Mouse (Mus musculus) hindbrain, embryonic 12.5 days (tissue): ENCODE results near the gene Polr2e. TPM values are rescaled to one million over a fixed set of nuclear protein-coding genes. Genes with fewer than 3 reads are reported as not detected.

ENCODE experiments used
- ATAC-seq: fragments of 200-750 bp; cut with Nextera tagmentation; 2 replicates; pipeline ENCODE4 v1.8.0; 2017; ENCODE audit warnings: moderate TSS enrichment; ENCODE audit not compliant: low FRiP score
- H3K27ac ChIP-seq: fragments of 300-500 bp; sonication (generic); 2 replicates; pipeline ENCODE4 v1.5.1; 2016; ENCODE audit warnings: mild to moderate bottlenecking
- H3K27me3 ChIP-seq: fragments of 300-500 bp; sonication (generic); 2 replicates; pipeline ENCODE4 v1.6.1; 2016; ENCODE audit warnings: mild to moderate bottlenecking
- H3K36me3 ChIP-seq: fragments of 300-500 bp; sonication (generic); 2 replicates; pipeline ENCODE4 v1.6.1; 2016; ENCODE audit warnings: mild to moderate bottlenecking
- H3K4me1 ChIP-seq: fragments of 300-500 bp; sonication (generic); 2 replicates; pipeline ENCODE4 v1.6.1; 2016
- H3K4me2 ChIP-seq: fragments of 300-500 bp; sonication (generic); replicated peaks from 2 replicates; pipeline ENCODE4 v1.6.1; 2016; ENCODE audit warnings: mild to moderate bottlenecking
- H3K4me3 ChIP-seq: fragments of 300-500 bp; sonication (generic); 2 replicates; pipeline ENCODE4 v1.5.1; 2016; ENCODE audit warnings: mild to moderate bottlenecking
- H3K9ac ChIP-seq: fragments of 300-500 bp; sonication (generic); 2 replicates; pipeline ENCODE4 v1.6.1; 2016; ENCODE audit warnings: mild to moderate bottlenecking, moderate library complexity
- H3K9me3 ChIP-seq: fragments of 300-500 bp; sonication (generic); replicated peaks from 2 replicates; pipeline ENCODE4 v1.6.1; 2016; ENCODE audit warnings: mild to moderate bottlenecking
- WGBS: fragments of 180-500 bp; shearing (Covaris S2); methylation state at CpG from one replicate; pipeline ENCODE4 v1.1.7; 2016; 5-methylcytosine and 5-hydroxymethylcytosine counted together
- polyA plus RNA-seq: library from polyadenylated mRNA; unstranded; fragments of >200 nt; fragmentation: Nextera tagmentation; extraction: Ambion mirVana; gene quantifications from 2 replicates; pipeline ENCODE4 v1.2.1, GENCODE M21; 2016

Polr2e gene
- polyA plus RNA-seq, 1 experiment from 2014 or later, result 171 TPM

DNA sequence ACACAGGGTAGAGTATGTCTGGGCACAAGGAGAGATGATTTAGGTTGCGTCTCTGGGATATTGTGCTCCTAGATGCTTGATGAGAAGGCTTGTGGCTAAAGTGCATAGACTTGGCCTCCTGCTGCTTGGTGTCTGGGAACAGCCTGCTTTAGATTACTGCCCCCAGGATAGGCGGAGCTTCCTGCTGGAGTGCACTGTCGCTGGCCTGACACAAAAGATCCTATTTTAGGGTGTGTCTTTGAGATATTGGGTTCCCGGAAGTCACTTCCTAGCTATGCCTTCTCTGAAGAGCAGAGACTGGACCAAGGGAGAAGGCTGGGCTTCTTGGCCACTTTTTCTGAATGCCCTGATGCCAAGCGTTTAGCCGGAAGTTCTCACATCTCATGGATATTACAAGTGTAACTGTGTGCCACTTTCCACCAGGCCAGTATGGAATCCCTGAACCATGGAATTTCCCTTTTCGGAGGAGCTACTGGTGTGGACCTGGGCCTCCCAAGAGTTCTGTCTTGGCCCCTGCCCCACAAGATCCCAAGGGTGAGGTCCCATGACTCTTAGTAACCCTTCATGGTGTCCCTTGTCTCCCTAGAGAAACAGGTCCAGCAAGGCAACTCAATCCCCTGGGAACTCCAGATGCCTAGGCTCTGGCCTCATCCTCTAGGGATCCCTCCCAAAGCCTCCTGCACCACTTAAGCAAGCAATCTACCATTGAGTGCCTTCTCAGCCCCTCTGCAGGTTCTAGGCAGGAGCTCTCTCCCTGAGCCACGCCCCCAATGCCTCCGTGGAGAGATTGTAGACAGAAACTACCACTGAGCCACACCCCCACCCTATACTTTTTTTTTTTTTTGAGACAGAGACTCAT lies 36.0 kb downstream of the Polr2e start:
- ATAC-seq, result no peak
- peaks cover 40% of the 10 kb centered on the region for H3K27me3 ChIP-seq
- H3K9ac ChIP-seq, result no peak overlapping the region
- no peaks in the 10 kb centered on the region for H3K9me3 ChIP-seq
- no peaks in the 10 kb centered on the region for H3K36me3 ChIP-seq
- H3K4me1 ChIP-seq, result peaks cover 7% of the 10 kb centered on the region
- no peak overlapping the region for H3K27ac ChIP-seq
- WGBS, result 57% methylated on average over 9 of the region's 9 CpGs
- H3K4me2 ChIP-seq, result no peak overlapping the region
- H3K4me3 ChIP-seq, result no peak overlapping the region

- 14% methylated on average over 21 of the region's 21 CpGs for WGBS
- Histone ChIP-seq H3K27me3 (peaks cover 46% of the 10 kb centered on the region), H3K4me3 (no peak overlapping the region)
These were observed 36.8 kb downstream of the Polr2e start for GRCm38 (mm10) chr10:80002829-80003228.

GRCm38 (mm10) chr10:80001945-80002344 lies 37.6 kb downstream of the Polr2e start:
- Histone ChIP-seq H3K27ac (no peak overlapping the region), H3K9ac (no peak overlapping the region), H3K4me3 (no peak overlapping the region), H3K4me1 (peaks cover 16% of the 10 kb centered on the region), H3K27me3 (peaks cover 46% of the 10 kb centered on the region), H3K36me3 (no peaks in the 10 kb centered on the region), H3K9me3 (no peaks in the 10 kb centered on the region), H3K4me2 (no peak overlapping the region)
- no peak for ATAC-seq
- WGBS, result 78% methylated on average over 9 of the region's 9 CpGs

More at GRCm38 (mm10) chr10:80002829-80003228, 36.8 kb downstream of the Polr2e start:
- peaks cover 13% of the 10 kb centered on the region for H3K4me1 ChIP-seq
- H3K9ac ChIP-seq, result 0 out of 2 replicates have a peak overlapping the region, but pooled peaks have one; percentile 35
- H3K36me3 ChIP-seq, result no peaks in the 10 kb centered on the region
- no peak overlapping the region for H3K4me2 ChIP-seq
- no peak overlapping the region for H3K27ac ChIP-seq
- H3K9me3 ChIP-seq, result no peaks in the 10 kb centered on the region
- ATAC-seq, result no peak

DNA sequence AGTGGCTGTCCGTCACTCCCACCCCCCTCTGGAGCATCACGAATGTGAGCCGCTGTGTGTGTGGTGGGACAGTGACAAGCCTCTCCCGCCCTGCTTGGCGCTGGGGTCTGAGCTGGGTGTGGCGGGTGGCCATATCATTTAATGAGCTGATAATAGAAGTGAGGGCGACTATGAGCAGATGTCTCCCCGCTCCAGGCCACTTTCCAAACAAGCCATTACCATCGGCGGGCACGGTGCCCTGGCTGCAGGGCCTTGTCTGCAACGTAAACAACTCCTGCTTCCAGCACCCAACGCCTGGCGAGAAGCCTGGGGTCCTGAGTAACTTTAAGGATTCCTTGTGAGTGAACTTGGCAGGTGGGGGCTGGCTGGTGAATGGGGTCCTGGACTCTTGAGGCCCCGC lies 41.8 kb downstream of the Polr2e start:
- Histone ChIP-seq H3K9ac (peak overlapping the region; percentile 55), H3K9me3 (no peaks in the 10 kb centered on the region), H3K4me3 (peak overlapping the region; percentile 47), H3K36me3 (no peaks in the 10 kb centered on the region), H3K4me1 (peaks cover 13% of the 10 kb centered on the region), H3K4me2 (peak overlapping the region; percentile 76), H3K27me3 (peaks cover 29% of the 10 kb centered on the region), H3K27ac (peak overlapping the region; percentile 55; the same call in 1 of the 2 replicates)
- 11% methylated on average over 15 of the region's 15 CpGs for WGBS
- peak; percentile 38 for ATAC-seq

- H3K36me3 ChIP-seq, result no peaks in the 10 kb centered on the region
- H3K9me3 ChIP-seq, result no peaks in the 10 kb centered on the region
- WGBS, result under 1% methylated on average over 35 of the region's 35 CpGs
- peak overlapping the region; percentile 55 for H3K9ac ChIP-seq
- H3K4me2 ChIP-seq, result peak overlapping the region; percentile 76
- ATAC-seq, result peak; percentile 83
- H3K4me1 ChIP-seq, result peaks cover 12% of the 10 kb centered on the region
- H3K27me3 ChIP-seq, result peaks cover 23% of the 10 kb centered on the region
- peak overlapping the region; percentile 75 for H3K27ac ChIP-seq
- H3K4me3 ChIP-seq, result peak overlapping the region; percentile 47
These were observed 42.4 kb downstream of the Polr2e start for GRCm38 (mm10) chr10:79997034-79997760.

- Histone ChIP-seq H3K4me2 (peak within 1 kb of the TSS; percentile 76), H3K27ac (peak within 1 kb of the TSS; percentile 75), H3K9ac (peak within 1 kb of the TSS; percentile 44), H3K4me1 (peaks cover 12% of the 10 kb centered on the region), H3K9me3 (0 out of 2 replicates have a peak, but pooled peaks cover 3% of the 10 kb centered on the region), H3K36me3 (no peaks in the 10 kb centered on the region), H3K4me3 (peak within 1 kb of the TSS; percentile 47), H3K27me3 (peaks cover 16% of the 10 kb centered on the region)
- WGBS, result under 1% methylated on average over 34 of the region's 34 CpGs
- peak; percentile 87 for ATAC-seq
These were observed 43.1 kb downstream of the Polr2e start, which contains the start of gene Abca7 for GRCm38 (mm10) chr10:79996272-79997033. Gene Abca7 (plus strand): TSS chr10:79996494.

DNA sequence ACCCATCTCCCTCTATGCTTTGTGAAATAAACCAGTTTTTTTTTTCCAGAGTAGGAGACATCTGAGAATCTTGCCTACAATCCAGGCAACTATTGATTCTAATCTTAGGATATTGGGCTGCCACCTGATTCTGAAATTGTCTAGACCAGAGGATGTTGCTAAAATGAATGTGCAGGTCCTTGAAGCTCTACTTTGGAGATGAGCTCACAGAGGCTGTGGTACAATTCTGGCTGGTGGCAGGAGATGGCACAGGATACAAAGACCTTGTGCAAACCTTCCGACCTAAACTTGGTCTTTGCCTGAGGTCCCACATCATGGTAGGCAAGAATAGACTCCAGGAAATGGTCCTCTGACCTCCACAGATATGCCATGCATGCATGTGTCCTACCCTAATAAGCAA lies 44.0 kb downstream of the Polr2e start:
- no peak for ATAC-seq
- Histone ChIP-seq H3K9ac (no peak overlapping the region), H3K4me2 (0 out of 2 replicates have a peak overlapping the region, but pooled peaks have one; percentile 76), H3K4me3 (no peak overlapping the region), H3K27ac (no peak overlapping the region), H3K27me3 (peaks cover 19% of the 10 kb centered on the region), H3K4me1 (peaks cover 12% of the 10 kb centered on the region), H3K9me3 (0 out of 2 replicates have a peak, but pooled peaks cover 3% of the 10 kb centered on the region), H3K36me3 (no peaks in the 10 kb centered on the region)
- WGBS, result 79% methylated on average over 1 of the region's 1 CpGs

DNA sequence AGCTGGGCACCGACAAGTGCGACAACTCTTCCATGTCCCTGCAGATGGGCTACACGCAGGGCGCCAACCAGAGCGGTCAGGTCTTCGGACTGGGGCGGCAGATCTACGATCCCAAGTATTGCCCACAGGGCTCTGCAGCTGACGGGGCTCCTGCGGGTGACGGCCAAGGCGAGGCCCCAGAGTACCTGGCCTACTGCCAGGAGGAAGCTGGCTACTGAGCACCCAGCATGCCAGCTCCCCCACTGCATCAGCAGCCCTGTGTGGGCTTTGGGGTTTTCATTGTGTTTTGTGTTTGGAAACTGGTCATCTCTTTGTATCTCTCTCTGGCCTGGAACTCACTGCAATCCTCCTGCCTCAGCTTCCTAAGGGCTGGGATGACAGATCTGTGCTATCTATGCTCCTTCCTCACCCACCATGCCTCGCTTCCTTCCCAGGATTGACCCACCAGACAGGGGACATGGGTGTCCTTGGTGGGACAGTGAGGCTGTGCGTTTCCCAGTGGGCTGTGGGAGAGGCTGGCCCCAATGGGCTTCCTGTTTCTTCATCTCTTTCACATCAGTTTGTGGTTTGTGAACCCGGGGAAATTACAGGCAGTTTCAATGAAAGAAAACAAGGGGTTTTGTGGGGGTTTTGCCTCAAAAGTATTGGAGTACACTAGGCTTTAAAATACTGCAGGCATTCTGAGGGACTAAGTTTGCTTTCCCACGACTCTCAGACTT lies 45.0 kb downstream of the Polr2e start:
- no peak overlapping the region for H3K9ac ChIP-seq
- H3K27ac ChIP-seq, result no peak overlapping the region
- WGBS, result 91% methylated on average over 16 of the region's 16 CpGs
- H3K27me3 ChIP-seq, result peaks cover 28% of the 10 kb centered on the region
- H3K36me3 ChIP-seq, result no peaks in the 10 kb centered on the region
- peaks cover 16% of the 10 kb centered on the region for H3K4me1 ChIP-seq
- no peak overlapping the region for H3K4me2 ChIP-seq
- H3K4me3 ChIP-seq, result no peak overlapping the region
- H3K9me3 ChIP-seq, result 0 out of 2 replicates have a peak, but pooled peaks cover 3% of the 10 kb centered on the region
- no peak for ATAC-seq

DNA sequence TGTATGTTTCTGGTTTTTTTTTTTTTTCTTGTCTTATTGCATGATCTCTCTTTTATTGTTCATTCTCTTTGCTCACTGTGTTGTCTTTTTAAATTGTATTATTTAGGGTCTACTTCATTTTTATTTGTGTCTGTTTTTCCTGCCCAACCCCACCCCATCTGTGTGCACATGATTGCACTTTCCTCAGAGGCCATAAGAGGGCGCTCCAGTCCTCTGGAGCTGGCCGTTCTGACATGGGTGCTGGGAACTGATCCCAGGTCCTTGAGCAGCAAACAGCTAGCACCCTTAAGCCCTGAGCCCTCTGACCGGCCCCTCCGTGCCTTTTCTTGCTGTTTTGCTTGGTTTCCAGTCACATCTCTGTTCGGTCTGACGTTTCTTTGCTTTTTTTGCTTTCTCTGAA lies 48.0 kb downstream of the Polr2e start:
- Histone ChIP-seq H3K4me2 (no peak overlapping the region), H3K27me3 (peaks cover 46% of the 10 kb centered on the region), H3K4me1 (peaks cover 16% of the 10 kb centered on the region), H3K9me3 (0 out of 2 replicates have a peak, but pooled peaks cover 3% of the 10 kb centered on the region), H3K4me3 (no peak overlapping the region), H3K36me3 (no peaks in the 10 kb centered on the region), H3K27ac (no peak overlapping the region), H3K9ac (no peak overlapping the region)
- no peak for ATAC-seq
- 89% methylated on average over 6 of the region's 6 CpGs for WGBS

DNA sequence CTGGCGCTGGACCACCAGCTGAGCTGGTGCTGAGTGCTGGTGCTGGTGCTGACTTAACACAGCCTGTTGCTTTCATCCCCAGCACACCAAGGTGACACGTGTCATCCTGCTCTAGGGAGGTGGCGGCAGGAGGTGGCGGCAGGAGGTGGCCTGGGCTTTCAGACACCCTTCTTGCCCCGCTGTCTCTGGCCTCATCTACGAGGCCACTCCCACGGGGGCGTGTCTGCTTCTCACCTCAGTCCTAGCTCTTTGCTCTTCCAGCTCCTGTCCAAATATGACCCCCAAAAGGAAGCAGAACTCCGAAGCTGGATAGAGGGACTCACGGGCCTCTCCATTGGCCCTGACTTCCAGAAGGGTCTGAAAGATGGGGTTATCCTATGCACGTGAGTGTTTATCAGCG lies 48.5 kb downstream of the Polr2e start:
- Histone ChIP-seq H3K4me2 (no peak overlapping the region), H3K27ac (no peak overlapping the region), H3K27me3 (peaks cover 46% of the 10 kb centered on the region), H3K4me1 (peaks cover 17% of the 10 kb centered on the region), H3K36me3 (no peaks in the 10 kb centered on the region), H3K9ac (no peak overlapping the region), H3K4me3 (no peak overlapping the region), H3K9me3 (0 out of 2 replicates have a peak, but pooled peaks cover 3% of the 10 kb centered on the region)
- no peak for ATAC-seq
- WGBS, result 55% methylated on average over 12 of the region's 12 CpGs

DNA sequence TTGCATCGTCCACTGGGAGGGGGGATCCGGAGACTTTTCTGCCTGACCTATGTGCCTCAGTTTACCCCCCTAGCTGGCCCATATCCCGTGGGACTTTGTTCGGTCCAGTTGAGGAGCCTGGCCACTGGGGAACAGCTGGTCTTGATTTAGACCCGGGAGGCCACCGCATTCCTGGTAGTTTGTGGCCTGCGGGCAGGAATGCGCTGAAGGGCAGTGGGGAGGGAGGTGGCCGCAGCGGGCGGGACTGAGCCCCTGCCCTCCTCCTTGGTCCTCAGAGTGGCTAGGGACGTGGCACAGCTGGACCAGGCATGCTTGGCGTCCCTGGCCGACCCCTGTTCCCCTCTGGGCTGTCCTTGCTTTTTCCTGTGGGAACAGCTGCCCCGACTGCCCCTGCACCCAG lies 49.7 kb downstream of the Polr2e start:
- Histone ChIP-seq H3K9ac (no peak overlapping the region), H3K4me1 (peaks cover 22% of the 10 kb centered on the region), H3K27me3 (peaks cover 46% of the 10 kb centered on the region), H3K4me2 (peak overlapping the region; percentile 56), H3K27ac (no peak overlapping the region), H3K9me3 (0 out of 2 replicates have a peak, but pooled peaks cover 3% of the 10 kb centered on the region), H3K36me3 (no peaks in the 10 kb centered on the region), H3K4me3 (peak overlapping the region; percentile 47)
- ATAC-seq, result no peak
- 15% methylated on average over 15 of the region's 15 CpGs for WGBS
